Mouse (Mus musculus) cerebellum, postnatal 14 days (tissue): ENCODE measurements at regions not wholly inside any gene's neighbourhood (a gene's known extent, or its start where the extent isn't known, plus 50 kb on each side); places are given as distances from the start of the nearest gene placed in this dataset.
A peak's percentile ranks its signal among the peaks of the same experiment; 100 is the strongest.

Experiments used
- DNase-seq, 2 experiments: peaks; one replicate each; pipeline ENCODE4 v3.0.0; 2021; ENCODE audit warnings: mixed read lengths in 2 of 2

DNA sequence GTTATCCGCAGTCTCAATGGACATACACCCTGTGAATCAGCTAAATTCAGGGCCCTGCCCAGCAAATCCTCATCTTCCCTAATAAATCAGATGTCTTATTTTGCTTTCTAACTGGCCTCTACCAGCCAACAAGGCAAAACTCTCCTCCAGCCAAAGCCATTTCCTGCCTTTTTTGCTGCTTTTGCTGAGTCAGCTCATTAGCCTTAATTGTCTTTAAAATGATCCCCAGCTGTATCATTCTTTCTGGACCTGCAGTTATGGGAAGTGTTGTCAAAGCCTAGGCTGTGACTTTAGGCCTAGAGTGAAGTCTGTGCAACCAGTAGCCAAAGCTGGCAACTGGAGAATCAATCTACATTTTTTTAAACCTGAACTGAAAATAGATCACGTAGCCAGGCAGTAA, 81.4 kb downstream of the Mtpn start:
- DNase-seq, result no peak

DNA sequence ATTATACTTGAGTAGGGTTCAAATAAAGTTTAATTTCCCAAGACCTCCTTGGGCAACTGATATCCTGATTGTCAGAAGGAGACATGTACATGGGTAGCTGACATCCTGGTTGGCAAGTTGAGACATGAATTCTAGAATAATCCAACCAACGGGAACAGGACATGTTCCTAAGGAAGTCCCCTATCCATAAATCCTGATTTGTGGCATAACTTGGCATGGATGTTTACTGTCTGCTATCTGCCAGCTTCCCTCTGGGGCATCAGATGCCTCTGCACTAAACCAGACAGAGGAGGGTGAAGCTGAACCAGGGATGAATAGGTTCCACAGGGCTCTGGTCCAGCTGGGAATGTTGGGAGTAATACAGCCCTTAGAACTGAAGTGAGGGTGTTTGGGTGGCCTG, 94.7 kb downstream of the Mtpn start:
- DNase-seq, result no peak

DNA sequence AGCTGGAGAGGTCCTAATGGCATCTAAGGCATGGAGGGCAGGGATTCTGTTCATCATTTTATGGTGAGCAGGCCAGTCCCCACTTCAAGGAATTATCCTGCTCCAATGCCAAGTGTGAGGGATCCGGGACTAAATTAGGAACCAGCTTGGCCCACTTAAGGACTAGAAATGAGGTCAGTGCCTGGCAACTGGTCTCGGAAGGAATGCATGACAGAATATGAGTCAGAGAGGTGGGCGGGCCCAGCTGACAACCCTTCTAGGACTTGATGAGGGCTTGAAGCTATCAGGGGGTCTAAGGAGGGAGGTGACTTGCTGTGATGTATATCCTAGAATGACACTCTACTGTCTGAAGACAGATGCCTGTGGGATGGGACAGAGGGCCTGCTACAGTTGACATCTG, 100.4 kb upstream of the Fam180a start:
- DNase-seq, result peak; percentile 15 to 36

DNA sequence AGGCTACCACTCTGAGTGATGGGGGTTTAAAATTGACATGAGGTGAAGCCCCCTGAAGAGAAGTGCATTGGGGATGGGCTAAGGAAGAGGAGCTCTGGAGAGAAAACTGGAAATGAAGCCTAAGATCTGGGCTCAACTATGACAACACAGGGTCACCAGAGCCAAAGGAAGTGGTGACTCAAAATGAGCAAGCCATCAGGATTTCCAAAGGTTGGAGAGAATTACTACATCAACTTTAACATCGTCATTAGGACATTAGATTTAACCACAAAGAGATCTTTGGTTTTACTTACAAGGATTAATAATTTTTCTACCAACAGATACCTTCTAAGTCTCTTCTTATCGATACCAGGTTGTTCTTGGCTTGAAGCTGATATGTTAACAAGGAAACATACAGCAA, 98.6 kb upstream of the Fam180a start:
- no peak for DNase-seq

DNA sequence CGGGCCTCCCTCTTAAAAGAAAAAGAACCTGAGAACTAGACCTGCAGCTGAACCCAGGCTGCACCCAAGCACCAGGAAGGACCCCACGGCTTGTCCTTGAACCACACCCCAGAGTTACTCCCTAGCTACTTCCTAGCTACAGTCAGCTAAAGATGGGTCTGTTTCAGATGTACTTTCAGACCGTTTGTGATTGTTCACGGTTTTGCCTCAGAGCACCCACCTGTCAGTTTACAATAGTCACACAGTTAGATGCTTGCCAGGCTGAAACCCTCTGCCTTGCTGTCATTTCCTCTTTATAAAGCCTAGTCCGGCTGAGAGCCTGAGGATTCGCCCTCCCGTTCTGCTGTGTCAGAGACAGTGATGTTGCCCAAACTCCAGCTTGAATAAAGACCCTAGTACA, 95.0 kb upstream of the Fam180a start:
- DNase-seq, result no peak

DNA sequence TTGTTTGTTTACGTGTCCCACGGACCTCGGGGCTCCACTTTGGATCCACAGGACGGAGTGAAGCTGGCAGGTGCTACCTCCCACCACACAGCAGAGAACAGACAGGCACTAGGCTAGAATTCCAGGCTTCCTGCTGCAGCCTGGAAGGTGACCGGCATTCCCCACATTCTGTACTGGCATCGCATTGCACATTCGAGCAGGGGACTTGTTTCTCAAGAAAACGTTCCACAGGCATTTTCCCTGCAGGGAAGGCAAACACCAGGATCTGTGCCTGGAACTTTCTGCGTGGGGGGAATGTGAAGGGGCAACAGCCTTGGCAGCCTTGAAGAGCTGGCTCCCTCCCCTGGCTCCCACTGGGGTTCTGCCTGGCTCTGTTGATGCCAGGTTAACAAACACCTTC, 79.1 kb upstream of the Fam180a start:
- DNase-seq, result peak; percentile 21 to 55

DNA sequence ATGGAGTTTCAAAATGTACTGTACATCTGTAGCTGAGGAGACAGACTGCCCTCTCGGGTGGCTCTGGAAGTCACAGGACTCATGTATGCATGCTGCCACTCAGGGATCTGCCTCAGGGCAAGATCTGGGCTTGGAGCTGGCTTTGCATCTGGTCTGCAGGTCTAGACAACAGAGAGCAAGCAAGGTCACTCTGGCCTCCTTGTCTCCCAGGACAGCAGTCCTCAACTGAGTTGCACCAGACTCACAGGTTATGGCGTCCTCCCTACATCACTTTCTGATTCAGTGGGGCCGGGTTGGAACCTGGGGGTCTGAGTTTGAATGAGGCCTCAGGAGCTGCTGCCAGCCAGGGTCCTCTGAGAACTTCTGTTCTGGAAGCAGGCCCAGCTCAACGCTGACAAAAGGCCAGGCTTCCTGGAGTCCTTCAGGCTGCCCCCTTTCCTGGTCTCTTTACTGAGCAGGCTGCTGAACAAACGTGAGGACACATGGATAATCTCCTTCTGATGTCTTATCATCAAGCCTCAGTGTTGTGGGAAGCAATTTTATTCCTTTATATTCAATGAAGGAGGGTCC, 77.5 kb upstream of the Fam180a start:
- DNase-seq, result peak; percentile 43 to 48

DNA sequence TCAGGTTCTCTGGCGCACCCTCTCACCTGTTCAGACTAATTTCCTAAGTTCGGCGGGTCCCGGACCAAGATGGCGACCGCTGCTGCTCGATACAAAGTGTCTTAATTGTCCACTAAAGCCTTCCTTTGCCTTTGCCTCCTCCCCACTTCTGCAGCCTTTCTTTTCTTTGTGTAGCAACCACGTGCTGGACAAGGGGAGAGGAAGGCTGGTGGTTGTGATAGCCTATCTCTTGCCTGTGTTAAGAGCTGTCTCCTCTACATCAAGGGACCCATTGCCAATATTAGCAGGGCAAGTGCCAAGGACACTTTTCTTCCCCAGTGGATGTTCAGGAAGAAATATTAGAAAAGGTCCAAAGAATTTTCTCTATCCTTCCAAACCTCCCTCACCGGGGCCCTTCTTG, 69.8 kb upstream of the Fam180a start:
- no peak for DNase-seq

DNA sequence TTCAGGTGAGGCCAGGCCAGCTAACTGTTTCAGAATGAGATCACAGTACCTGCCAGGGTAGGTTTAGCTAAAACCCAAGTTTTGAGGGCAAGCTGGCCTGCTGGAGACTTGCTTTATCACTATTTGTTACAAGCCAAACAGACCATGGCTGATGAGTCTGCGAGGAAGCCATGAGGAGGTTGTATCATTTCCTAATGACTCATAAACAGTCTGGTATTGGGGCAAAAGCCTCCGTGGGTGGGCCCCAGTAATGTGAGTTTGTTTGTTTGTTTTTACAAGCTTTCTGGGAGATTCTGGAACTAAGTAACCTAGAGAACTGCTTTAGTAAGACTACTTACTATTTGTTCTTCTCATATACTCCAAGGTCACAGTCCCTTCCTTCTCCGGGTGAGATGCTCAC, 62.9 kb upstream of the Fam180a start:
- DNase-seq, result no peak

DNA sequence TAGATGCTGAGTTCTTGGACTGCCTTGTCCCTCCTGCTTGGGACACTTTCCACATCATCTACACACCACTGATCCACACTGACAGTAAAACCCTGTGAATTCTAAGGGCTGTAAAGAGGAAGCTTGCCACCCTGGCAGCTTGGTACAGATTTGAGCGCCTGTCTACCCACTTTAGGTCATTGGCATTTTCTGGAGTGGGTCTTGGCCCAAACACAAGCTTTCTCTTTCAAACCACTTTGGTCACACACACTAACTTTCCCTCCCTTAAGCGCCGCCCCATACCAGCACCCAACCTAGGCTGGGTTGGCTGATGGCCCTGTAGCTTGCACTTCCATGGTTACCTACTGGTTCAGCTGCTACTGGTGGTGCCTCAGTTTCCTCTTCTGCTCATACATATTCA, 55.6 kb upstream of the Fam180a start:
- DNase-seq, result no peak

DNA sequence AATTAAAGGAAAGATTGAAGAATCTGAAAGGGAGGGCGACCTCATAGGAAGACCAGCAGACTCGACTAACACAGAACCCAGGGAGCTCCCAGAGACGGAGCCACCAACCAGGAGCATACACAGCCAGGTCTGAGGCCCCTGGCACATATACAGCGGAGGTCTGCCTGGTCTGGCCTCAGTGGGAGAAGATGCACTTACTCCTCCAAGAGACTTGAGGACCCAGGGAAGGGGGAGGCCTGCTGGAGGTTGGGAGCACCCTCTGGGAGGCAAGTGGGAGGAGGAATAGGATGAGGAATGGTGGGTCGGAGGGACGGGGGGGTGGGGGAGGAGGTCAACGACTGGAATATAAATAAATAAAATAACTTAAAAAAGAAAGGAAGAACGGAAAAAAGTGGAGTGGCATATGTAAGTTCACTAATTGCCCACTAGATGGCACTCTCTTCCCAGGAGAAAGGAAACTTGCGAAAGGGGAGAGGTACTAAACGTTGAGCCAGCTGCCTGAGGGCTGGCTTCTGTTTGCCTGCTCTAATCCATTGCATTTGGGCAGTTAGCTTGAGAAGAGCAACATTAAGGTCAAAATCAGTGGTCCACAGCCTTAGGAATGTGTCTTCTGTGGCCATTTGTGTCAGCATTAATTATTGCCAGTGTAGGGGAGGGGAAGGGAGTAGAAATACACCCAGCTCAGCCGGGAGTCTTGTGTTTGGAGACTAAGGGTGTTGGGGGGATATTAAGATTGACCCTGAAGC, 55.0 kb upstream of the Fam180a start:
- peak; percentile 62 to 68 for DNase-seq

DNA sequence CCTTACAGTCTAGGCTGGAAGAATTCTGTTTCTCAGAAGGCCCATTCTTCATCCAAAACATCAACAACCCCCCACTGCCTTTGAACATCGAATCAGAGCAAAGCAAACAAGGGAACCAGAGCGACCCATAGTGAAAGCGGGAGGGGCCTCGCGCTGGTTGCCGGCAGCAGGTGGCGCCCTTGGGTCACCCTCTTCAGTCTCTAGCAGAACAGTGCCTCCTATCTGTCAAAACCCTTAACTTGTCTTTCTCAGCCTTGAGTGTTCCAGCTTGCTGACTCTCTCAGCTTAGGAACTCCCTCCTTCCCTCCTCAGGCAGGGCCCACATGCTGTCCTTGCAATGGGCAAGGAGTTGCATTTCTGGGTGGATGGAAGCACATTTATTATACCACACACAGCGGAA, 53.9 kb upstream of the Fam180a start:
- peak; percentile 71 to 83 for DNase-seq

DNA sequence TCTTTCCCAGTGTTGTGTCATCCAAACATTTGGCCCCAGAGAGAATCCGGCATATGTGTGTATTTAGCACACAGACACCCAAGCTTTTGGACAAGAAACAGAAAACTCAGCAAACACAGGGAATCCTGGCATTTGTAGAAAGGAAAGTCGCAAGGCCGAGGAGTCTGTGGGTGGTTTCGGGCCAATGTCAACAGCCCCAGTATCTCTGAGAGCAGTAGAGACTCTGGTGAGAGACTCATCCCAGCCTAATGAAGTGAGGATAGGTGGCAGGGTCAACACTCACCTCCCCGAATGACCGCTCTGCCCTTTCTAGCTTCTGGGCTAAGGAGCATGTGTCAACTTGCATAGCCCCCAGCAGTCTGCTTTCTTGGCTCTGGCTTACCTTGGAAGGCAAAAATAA, 52.9 kb upstream of the Fam180a start:
- no peak for DNase-seq

DNA sequence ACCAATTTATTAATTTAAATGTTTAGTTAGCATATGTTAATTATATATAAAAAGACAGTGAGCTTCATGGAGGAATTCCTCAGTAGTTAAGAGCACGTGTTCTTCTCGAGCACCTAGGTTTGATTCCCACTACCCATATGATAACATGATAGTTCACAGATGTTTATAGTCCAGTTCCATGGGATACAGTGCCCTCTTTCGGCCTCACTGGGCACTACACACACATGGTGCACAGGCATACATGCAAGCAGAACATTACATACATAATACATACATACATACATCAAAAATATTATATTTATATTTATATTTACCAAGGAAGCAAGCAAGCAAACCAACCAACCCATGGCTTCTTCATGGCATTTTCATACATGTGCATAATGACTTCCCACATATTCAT, 51.6 kb upstream of the Fam180a start:
- no peak for DNase-seq

DNA sequence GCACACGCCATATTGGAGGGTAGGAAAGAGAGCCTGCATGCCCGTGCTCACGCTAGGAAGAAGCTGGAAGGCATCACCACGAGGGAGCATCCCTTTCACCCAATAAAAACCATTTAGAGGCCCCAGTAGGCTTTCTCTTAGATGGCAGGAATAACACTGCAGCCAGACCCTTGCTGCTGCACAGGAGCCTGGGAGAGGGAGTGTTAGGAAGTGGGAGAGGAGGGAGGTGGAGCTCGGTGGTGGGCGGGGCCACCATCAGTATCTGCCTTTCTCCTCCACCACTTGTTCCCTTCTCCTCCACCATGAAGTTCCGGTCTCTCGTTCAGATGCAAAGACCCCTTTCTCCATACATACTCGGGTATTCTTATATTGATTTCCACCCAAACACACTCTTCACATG, 50.6 kb upstream of the Fam180a start:
- DNase-seq, result no peak
